Mouse (Mus musculus) kidney, adult 2 months (tissue): ENCODE measurements around the gene Ccdc51. TPM values are rescaled to one million over a fixed set of nuclear protein-coding genes. Genes with fewer than 3 reads are reported as not detected.

Experiments
- DNase-seq: peaks from one replicate; pipeline ENCODE4 v3.0.0; 2021
- H3K27ac ChIP-seq: fragments of 200-500 bp; 2 replicates; pipeline ENCODE4 v1.5.1; 2012; ENCODE audit warnings: low read depth, low read length, control low read depth, inconsistent platforms; ENCODE audit not compliant: insufficient read depth
- H3K27me3 ChIP-seq: fragments of 200-500 bp; replicated peaks from 2 replicates; pipeline ENCODE4 v1.6.1; 2012; ENCODE audit warnings: mild to moderate bottlenecking, moderate library complexity, low read length, inconsistent platforms; ENCODE audit not compliant: control insufficient read depth, insufficient read depth
- H3K36me3 ChIP-seq: fragments of 200-500 bp; 2 replicates; pipeline ENCODE4 v1.6.1; 2012; ENCODE audit warnings: mild to moderate bottlenecking, moderate library complexity, low read length, inconsistent platforms; ENCODE audit not compliant: control insufficient read depth, insufficient read depth
- H3K4me1 ChIP-seq: fragments of 200-500 bp; 2 replicates; pipeline ENCODE4 v1.6.1; 2011; ENCODE audit warnings: low read length; ENCODE audit not compliant: control insufficient read depth, insufficient read depth
- H3K4me3 ChIP-seq: fragments of 200-500 bp; 2 replicates; pipeline ENCODE4 v1.5.1; 2011; ENCODE audit warnings: mild to moderate bottlenecking, low read depth, low read length, control low read depth; ENCODE audit not compliant: insufficient read depth
- CTCF ChIP-seq: fragments of 200-500 bp; conservative IDR thresholded peaks from 2 replicates; pipeline ENCODE4 v1.5.1; 2011; ENCODE audit warnings: low read depth, mild to moderate bottlenecking, control low read depth, low read length, moderate library complexity, mixed read lengths; ENCODE audit not compliant: insufficient read depth, insufficient read length
- POLR2A ChIP-seq: fragments of 200-500 bp; IDR thresholded peaks from one replicate; pipeline ENCODE4 v1.6.1; 2011; ENCODE audit warnings: low read depth, low read length, control low read depth
- WGBS: fragments of 180-500 bp; shearing (Covaris S2); methylation state at CpG from one replicate; pipeline ENCODE4 v1.1.7; 2018; 5-methylcytosine and 5-hydroxymethylcytosine counted together
- polyA plus RNA-seq: library from polyadenylated mRNA; depleted of rRNA; stranded (reverse); fragments of >200 nt; gene quantifications from 2 replicates; pipeline ENCODE4 v1.2.3, GENCODE M21; 2012

Ccdc51 gene
- polyA plus RNA-seq, 1 experiment = 11.4 TPM

GRCm38 (mm10) chr9:109056916-109057315 lies 25.4 kb upstream of the Ccdc51 start:
- 87% methylated on average over 4 of the region's 4 CpGs for WGBS
- TF ChIP-seq CTCF = no peak
- TF ChIP-seq POLR2A = no peak
- H3K4me3 ChIP-seq = no peak overlapping the region
- H3K27ac ChIP-seq = no peak overlapping the region
- H3K36me3 ChIP-seq = no peaks in the 10 kb centered on the region
- no peaks in the 10 kb centered on the region for H3K27me3 ChIP-seq
- H3K4me1 ChIP-seq = peaks cover 7% of the 10 kb centered on the region; the same call in 1 of the 2 replicates
- DNase-seq = no peak

GRCm38 (mm10) chr9:109057543-109057942 lies 24.8 kb upstream of the Ccdc51 start:
- Histone ChIP-seq H3K4me3 (peak overlapping the region; percentile 1; the same call in 1 of the 2 replicates), H3K27me3 (no peaks in the 10 kb centered on the region), H3K36me3 (no peaks in the 10 kb centered on the region), H3K27ac (no peak overlapping the region), H3K4me1 (peaks cover 7% of the 10 kb centered on the region; the same call in 1 of the 2 replicates)
- 82% methylated on average over 5 of the region's 5 CpGs for WGBS
- no peak for DNase-seq
- TF ChIP-seq CTCF = no peak
- no peak for TF ChIP-seq POLR2A

GRCm38 (mm10) chr9:109058006-109058765 lies 24.1 kb upstream of the Ccdc51 start:
- no peaks in the 10 kb centered on the region for H3K36me3 ChIP-seq
- DNase-seq = no peak
- peak overlapping the region; percentile 56; the same call in 1 of the 2 replicates for H3K4me3 ChIP-seq
- peaks cover 7% of the 10 kb centered on the region; the same call in 1 of the 2 replicates for H3K4me1 ChIP-seq
- 84% methylated on average over 19 of the region's 19 CpGs for WGBS
- H3K27me3 ChIP-seq = no peaks in the 10 kb centered on the region
- peak overlapping the region; percentile 50; the same call in 1 of the 2 replicates for H3K27ac ChIP-seq
- TF ChIP-seq POLR2A (no peak), CTCF (no peak)

- no peaks in the 10 kb centered on the region for H3K36me3 ChIP-seq
- WGBS = 2% methylated on average over 15 of the region's 15 CpGs
Observed at GRCm38 (mm10) chr9:109059136-109059903, 23.0 kb upstream of the Ccdc51 start, which contains the start of gene Trex1. Gene Trex1 (minus strand): TSS chr9:109059734.

GRCm38 (mm10) chr9:109060184-109060897 lies 22.0 kb upstream of the Ccdc51 start:
- Histone ChIP-seq H3K27ac (no peak overlapping the region), H3K36me3 (no peaks in the 10 kb centered on the region)

More at GRCm38 (mm10) chr9:109059136-109059903, 23.0 kb upstream of the Ccdc51 start, which contains the start of gene Trex1:
- TF ChIP-seq POLR2A (peak; percentile 94), CTCF (peak; percentile 96)
- Histone ChIP-seq H3K27ac (peak within 1 kb of the TSS; percentile 61), H3K4me3 (peak within 1 kb of the TSS; percentile 56), H3K27me3 (no peaks in the 10 kb centered on the region), H3K4me1 (peaks cover 6% of the 10 kb centered on the region; the same call in 1 of the 2 replicates)
- DNase-seq = peak; percentile 96

GRCm38 (mm10) chr9:109060898-109061295 lies 21.4 kb upstream of the Ccdc51 start:
- Histone ChIP-seq H3K27ac (no peak overlapping the region), H3K36me3 (no peaks in the 10 kb centered on the region), H3K4me1 (peaks cover 4% of the 10 kb centered on the region; the same call in 1 of the 2 replicates), H3K4me3 (no peak overlapping the region), H3K27me3 (no peaks in the 10 kb centered on the region)
- no peak for DNase-seq
- 94% methylated on average over 5 of the region's 5 CpGs for WGBS
- TF ChIP-seq POLR2A = no peak
- no peak for TF ChIP-seq CTCF

More at GRCm38 (mm10) chr9:109060184-109060897, 22.0 kb upstream of the Ccdc51 start:
- Histone ChIP-seq H3K27me3 (no peaks in the 10 kb centered on the region), H3K4me3 (no peak overlapping the region), H3K4me1 (peaks cover 4% of the 10 kb centered on the region; the same call in 1 of the 2 replicates)
- no peak for DNase-seq
- TF ChIP-seq CTCF (no peak), POLR2A (no peak)
- WGBS = 85% methylated on average over 16 of the region's 16 CpGs
